Mouse (Mus musculus): ENCODE measurements around the gene Gucy2d. TPM values are rescaled to one million over a fixed set of nuclear protein-coding genes. Genes with fewer than 3 reads are reported as not detected.

Gucy2d gene
- polyA plus RNA-seq, 1 experiment from 2014 or later, result not detected

DNA sequence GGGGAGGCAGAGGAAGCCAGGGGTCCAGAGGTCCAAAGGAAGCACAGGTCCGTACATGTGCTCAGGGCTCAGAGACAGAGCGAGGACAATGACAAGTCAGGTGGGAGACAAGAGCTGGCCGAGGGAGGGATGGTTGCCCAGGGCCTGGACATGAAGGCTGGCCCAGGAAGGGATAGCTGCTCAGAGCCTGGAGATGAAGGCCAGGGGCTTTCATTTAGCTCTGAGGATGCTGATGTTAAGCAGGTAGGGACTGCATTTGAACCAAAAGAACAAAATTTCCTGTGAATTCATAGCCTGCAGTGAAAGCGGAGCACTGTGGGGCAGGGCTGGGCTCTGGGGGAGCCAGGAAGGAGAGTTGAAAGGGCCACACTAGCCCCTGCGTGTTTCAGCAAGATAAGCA is 52.1 kb downstream of the Gucy2d start:
- Histone ChIP-seq H3K4me1 (ENCODE audit: control insufficient read depth, insufficient read depth, low read length) (0 out of 2 replicates have a peak, but pooled peaks cover 2% of the 10 kb centered on the region), H3K4me2 (ENCODE audit: low read depth, low read length) (no peak overlapping the region), H3K27ac (replicated peaks; ENCODE audit: low read depth, low read length) (no peak overlapping the region), H3K9me3 (replicated peaks; ENCODE audit: control insufficient read depth, low read length) (no peaks in the 10 kb centered on the region), H3K4me3 (ENCODE audit: low read depth, low read length) (no peak overlapping the region), H3K27me3 (ENCODE audit: control insufficient read depth, insufficient read depth, low read length) (no peaks in the 10 kb centered on the region; the same call in 1 of the 2 replicates), H3K36me3 (replicated peaks; ENCODE audit: control insufficient read depth, insufficient read depth, low read depth, low read length) (no peaks in the 10 kb centered on the region), H3K9ac (replicated peaks; ENCODE audit: low read length) (no peak overlapping the region)
- WGBS, result 70% methylated on average over 5 of the region's 5 CpGs
- ATAC-seq (replicated peaks; ENCODE audit: insufficient number of reproducible peaks, low FRiP score, low TSS enrichment, low read depth) (no peak), DNase-seq (ENCODE audit: low spot score) (no peak)

DNA sequence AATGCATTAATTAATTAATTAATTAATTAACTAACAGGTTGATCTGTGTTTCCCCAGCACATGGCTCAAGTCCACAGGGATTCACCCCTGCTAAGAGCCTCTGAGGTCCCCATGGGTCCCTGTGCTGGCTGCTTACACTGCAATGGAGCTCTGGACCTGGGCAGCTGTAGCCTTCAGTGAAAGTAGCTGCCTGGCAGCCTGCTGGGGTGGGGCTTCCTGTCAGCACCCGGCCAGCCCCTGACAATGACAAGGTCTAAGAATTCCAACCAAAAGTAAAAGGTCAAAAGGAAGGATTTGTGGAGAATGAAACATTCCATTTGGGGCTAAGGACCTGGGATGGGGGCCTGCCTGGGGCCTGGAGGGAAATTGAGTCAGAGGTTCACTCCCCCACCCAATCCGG is 53.1 kb downstream of the Gucy2d start:
- 0 out of 2 replicates have a peak, but pooled peaks cover 2% of the 10 kb centered on the region for H3K4me1 ChIP-seq (ENCODE audit: control insufficient read depth, insufficient read depth, low read length)
- no peak overlapping the region for H3K27ac ChIP-seq (replicated peaks; ENCODE audit: low read depth, low read length)
- 74% methylated on average over 2 of the region's 2 CpGs for WGBS
- H3K4me2 ChIP-seq (ENCODE audit: low read depth, low read length), result no peak overlapping the region
- no peaks in the 10 kb centered on the region for H3K36me3 ChIP-seq (replicated peaks; ENCODE audit: control insufficient read depth, insufficient read depth, low read depth, low read length)
- no peak overlapping the region for H3K9ac ChIP-seq (replicated peaks; ENCODE audit: low read length)
- DNase-seq (ENCODE audit: low spot score), result no peak
- no peaks in the 10 kb centered on the region for H3K9me3 ChIP-seq (replicated peaks; ENCODE audit: control insufficient read depth, low read length)
- H3K27me3 ChIP-seq (ENCODE audit: control insufficient read depth, insufficient read depth, low read length), result no peaks in the 10 kb centered on the region; the same call in 1 of the 2 replicates
- H3K4me3 ChIP-seq (ENCODE audit: low read depth, low read length), result no peak overlapping the region
- ATAC-seq (replicated peaks; ENCODE audit: insufficient number of reproducible peaks, low FRiP score, low TSS enrichment, low read depth), result no peak

GRCm38 (mm10) chr7:98493901-98494480 is 53.8 kb downstream of the Gucy2d start:
- Histone ChIP-seq H3K36me3 (replicated peaks; ENCODE audit: control insufficient read depth, insufficient read depth, low read depth, low read length) (no peaks in the 10 kb centered on the region), H3K4me3 (ENCODE audit: low read depth, low read length) (no peak overlapping the region), H3K27me3 (ENCODE audit: control insufficient read depth, insufficient read depth, low read length) (no peaks in the 10 kb centered on the region; the same call in 1 of the 2 replicates), H3K9me3 (replicated peaks; ENCODE audit: control insufficient read depth, low read length) (no peaks in the 10 kb centered on the region), H3K27ac (replicated peaks; ENCODE audit: low read depth, low read length) (no peak overlapping the region), H3K4me2 (ENCODE audit: low read depth, low read length) (no peak overlapping the region), H3K9ac (replicated peaks; ENCODE audit: low read length) (no peak overlapping the region), H3K4me1 (ENCODE audit: control insufficient read depth, insufficient read depth, low read length) (0 out of 2 replicates have a peak, but pooled peaks cover 2% of the 10 kb centered on the region)
- 70% methylated on average over 18 of the region's 18 CpGs for WGBS
- no peak for ATAC-seq (replicated peaks; ENCODE audit: insufficient number of reproducible peaks, low FRiP score, low TSS enrichment, low read depth)
- no peak for DNase-seq (ENCODE audit: low spot score)

DNA sequence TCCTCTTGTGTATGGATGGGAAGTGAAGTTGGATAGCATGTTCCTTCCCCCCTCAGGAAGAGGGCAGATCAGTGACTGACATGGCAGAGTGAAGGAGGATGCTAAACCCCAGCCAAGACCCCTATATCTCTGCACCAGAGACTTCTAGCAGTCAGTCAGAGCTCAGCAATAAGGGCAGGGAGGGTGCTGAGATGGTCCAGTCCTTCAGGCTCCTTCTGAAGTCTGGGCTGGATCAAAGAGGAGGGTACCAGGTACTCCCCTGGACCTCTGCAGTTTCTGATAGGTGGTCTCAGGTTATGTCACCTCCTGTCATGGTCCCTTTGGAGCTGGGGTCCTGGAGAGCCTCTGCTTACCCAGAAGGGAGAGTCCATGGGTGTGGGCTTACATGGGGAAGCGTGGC is 55.4 kb downstream of the Gucy2d start:
- no peak for ATAC-seq (replicated peaks; ENCODE audit: insufficient number of reproducible peaks, low FRiP score, low TSS enrichment, low read depth)
- whole genome bisulfite sequencing, result 68% methylated on average over 1 of the region's 1 CpGs
- no peak for DNase-seq (ENCODE audit: low spot score)
- no peaks in the 10 kb centered on the region for H3K36me3 ChIP-seq (replicated peaks; ENCODE audit: control insufficient read depth, insufficient read depth, low read depth, low read length)
- no peaks in the 10 kb centered on the region; the same call in 1 of the 2 replicates for H3K4me1 ChIP-seq (ENCODE audit: control insufficient read depth, insufficient read depth, low read length)
- H3K9ac ChIP-seq (replicated peaks; ENCODE audit: low read length), result no peak overlapping the region
- no peak overlapping the region for H3K4me3 ChIP-seq (ENCODE audit: low read depth, low read length)
- no peak overlapping the region for H3K4me2 ChIP-seq (ENCODE audit: low read depth, low read length)
- no peaks in the 10 kb centered on the region for H3K27me3 ChIP-seq (ENCODE audit: control insufficient read depth, insufficient read depth, low read length)
- H3K27ac ChIP-seq (replicated peaks; ENCODE audit: low read depth, low read length), result no peak overlapping the region
- H3K9me3 ChIP-seq (replicated peaks; ENCODE audit: control insufficient read depth, low read length), result no peaks in the 10 kb centered on the region

DNA sequence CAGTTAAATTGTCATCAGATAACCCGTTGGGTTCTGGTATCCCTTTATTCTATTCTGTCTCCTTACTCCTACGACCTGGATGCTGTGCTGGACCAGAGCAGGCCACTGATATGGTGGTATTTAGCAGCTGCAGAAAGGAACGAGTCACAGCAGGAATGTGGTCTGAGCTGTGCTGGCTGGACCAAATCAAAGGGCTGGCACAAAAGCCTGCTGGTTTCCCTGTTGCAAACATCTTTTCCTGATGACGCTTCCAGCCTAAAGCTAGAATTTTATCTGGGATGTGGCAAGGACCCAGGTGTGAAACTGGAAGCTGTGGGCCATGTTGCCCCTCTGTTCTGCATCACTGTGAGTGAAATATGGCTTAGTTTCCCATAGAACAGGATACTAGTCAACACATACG is 57.2 kb downstream of the Gucy2d start:
- H3K9ac ChIP-seq (replicated peaks; ENCODE audit: low read length), result no peak overlapping the region
- WGBS, result 65% methylated on average over 5 of the region's 5 CpGs
- no peak for DNase-seq (ENCODE audit: low spot score)
- H3K4me1 ChIP-seq (ENCODE audit: control insufficient read depth, insufficient read depth, low read length), result no peaks in the 10 kb centered on the region; the same call in 1 of the 2 replicates
- no peaks in the 10 kb centered on the region for H3K27me3 ChIP-seq (ENCODE audit: control insufficient read depth, insufficient read depth, low read length)
- H3K9me3 ChIP-seq (replicated peaks; ENCODE audit: control insufficient read depth, low read length), result no peaks in the 10 kb centered on the region
- no peak overlapping the region for H3K4me3 ChIP-seq (ENCODE audit: low read depth, low read length)
- no peak overlapping the region for H3K4me2 ChIP-seq (ENCODE audit: low read depth, low read length)
- H3K27ac ChIP-seq (replicated peaks; ENCODE audit: low read depth, low read length), result no peak overlapping the region
- no peaks in the 10 kb centered on the region for H3K36me3 ChIP-seq (replicated peaks; ENCODE audit: control insufficient read depth, insufficient read depth, low read depth, low read length)
- ATAC-seq (replicated peaks; ENCODE audit: insufficient number of reproducible peaks, low FRiP score, low TSS enrichment, low read depth), result no peak

DNA sequence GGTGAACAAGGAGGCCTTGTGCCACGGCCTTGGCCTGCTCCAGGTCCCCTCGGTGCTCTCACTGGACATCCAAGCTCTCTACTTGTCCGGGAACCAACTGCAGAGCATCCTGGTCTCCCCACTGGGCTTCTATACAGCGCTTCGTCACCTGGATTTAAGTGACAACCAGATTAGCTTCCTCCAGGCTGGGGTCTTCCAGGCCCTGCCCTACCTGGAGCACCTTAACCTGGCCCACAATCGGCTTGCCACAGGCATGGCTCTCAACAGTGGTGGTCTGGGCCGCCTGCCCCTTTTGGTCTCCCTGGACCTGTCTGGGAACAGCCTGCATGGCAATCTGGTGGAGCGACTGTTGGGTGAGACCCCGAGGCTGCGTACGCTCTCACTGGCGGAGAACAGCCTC is 57.9 kb downstream of the Gucy2d start:
- H3K4me1 ChIP-seq (ENCODE audit: control insufficient read depth, insufficient read depth, low read length), result no peaks in the 10 kb centered on the region; the same call in 1 of the 2 replicates
- no peaks in the 10 kb centered on the region for H3K36me3 ChIP-seq (replicated peaks; ENCODE audit: control insufficient read depth, insufficient read depth, low read depth, low read length)

DNA sequence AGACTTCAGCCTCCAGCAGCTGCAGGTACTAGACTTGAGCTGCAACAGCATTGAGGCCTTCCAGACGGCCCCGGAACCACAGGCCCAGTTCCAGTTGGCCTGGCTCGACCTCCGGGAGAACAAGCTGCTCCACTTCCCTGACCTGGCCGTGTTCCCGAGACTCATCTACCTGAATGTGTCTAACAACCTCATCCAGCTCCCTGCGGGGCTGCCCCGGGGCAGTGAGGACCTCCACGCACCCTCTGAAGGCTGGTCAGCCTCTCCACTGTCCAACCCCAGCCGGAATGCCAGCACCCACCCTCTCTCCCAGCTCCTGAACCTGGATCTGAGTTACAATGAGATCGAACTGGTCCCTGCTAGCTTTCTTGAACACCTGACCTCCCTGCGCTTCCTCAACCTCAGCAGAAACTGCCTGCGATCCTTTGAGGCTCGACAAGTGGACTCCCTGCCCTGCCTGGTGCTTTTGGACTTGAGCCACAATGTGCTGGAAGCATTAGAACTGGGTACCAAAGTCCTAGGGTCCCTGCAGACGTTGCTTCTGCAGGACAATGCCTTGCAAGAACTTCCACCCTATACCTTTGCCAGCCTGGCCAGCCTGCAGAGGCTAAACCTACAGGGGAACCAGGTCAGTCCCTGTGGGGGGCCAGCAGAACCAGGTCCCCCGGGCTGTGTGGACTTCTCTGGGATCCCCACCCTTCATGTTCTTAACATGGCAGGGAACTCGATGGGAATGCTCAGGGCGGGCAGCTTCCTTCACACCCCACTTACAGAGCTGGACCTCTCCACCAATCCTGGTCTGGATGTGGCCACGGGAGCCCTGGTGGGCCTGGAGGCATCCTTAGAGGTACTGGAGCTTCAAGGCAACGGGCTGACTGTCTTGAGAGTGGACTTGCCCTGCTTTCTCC is 58.7 kb downstream of the Gucy2d start:
- ATAC-seq (replicated peaks; ENCODE audit: insufficient number of reproducible peaks, low FRiP score, low TSS enrichment, low read depth), result no peak
- H3K4me1 ChIP-seq (ENCODE audit: control insufficient read depth, insufficient read depth, low read length), result peaks cover 2% of the 10 kb centered on the region
- no peak for DNase-seq (ENCODE audit: low spot score)
- no peaks in the 10 kb centered on the region for H3K27me3 ChIP-seq (ENCODE audit: control insufficient read depth, insufficient read depth, low read length)
- 81% methylated on average over 20 of the region's 20 CpGs for WGBS
- H3K27ac ChIP-seq (replicated peaks; ENCODE audit: low read depth, low read length), result no peak overlapping the region
- H3K9ac ChIP-seq (replicated peaks; ENCODE audit: low read length), result no peak overlapping the region
- no peaks in the 10 kb centered on the region for H3K9me3 ChIP-seq (replicated peaks; ENCODE audit: control insufficient read depth, low read length)
- no peak overlapping the region for H3K4me2 ChIP-seq (ENCODE audit: low read depth, low read length)
- H3K4me3 ChIP-seq (ENCODE audit: low read depth, low read length), result no peak overlapping the region
- no peaks in the 10 kb centered on the region for H3K36me3 ChIP-seq (replicated peaks; ENCODE audit: control insufficient read depth, insufficient read depth, low read depth, low read length)

More for the DNA sequence above, 57.9 kb downstream of the Gucy2d start:
- 85% methylated on average over 12 of the region's 12 CpGs for WGBS
- Histone ChIP-seq H3K9ac (replicated peaks; ENCODE audit: low read length) (no peak overlapping the region), H3K4me2 (ENCODE audit: low read depth, low read length) (no peak overlapping the region), H3K27me3 (ENCODE audit: control insufficient read depth, insufficient read depth, low read length) (no peaks in the 10 kb centered on the region), H3K27ac (replicated peaks; ENCODE audit: low read depth, low read length) (no peak overlapping the region), H3K4me3 (ENCODE audit: low read depth, low read length) (no peak overlapping the region), H3K9me3 (replicated peaks; ENCODE audit: control insufficient read depth, low read length) (no peaks in the 10 kb centered on the region)
- DNase-seq (ENCODE audit: low spot score), result no peak
- ATAC-seq (replicated peaks; ENCODE audit: insufficient number of reproducible peaks, low FRiP score, low TSS enrichment, low read depth), result no peak
